Mouse (Mus musculus): ENCODE data around the gene Sco2. TPM values are rescaled to one million over a fixed set of nuclear protein-coding genes. Genes with fewer than 3 reads are reported as not detected.

Gene Sco2
- polyA plus RNA-seq, 1 experiment from 2014 or later, result 6.8 TPM

DNA sequence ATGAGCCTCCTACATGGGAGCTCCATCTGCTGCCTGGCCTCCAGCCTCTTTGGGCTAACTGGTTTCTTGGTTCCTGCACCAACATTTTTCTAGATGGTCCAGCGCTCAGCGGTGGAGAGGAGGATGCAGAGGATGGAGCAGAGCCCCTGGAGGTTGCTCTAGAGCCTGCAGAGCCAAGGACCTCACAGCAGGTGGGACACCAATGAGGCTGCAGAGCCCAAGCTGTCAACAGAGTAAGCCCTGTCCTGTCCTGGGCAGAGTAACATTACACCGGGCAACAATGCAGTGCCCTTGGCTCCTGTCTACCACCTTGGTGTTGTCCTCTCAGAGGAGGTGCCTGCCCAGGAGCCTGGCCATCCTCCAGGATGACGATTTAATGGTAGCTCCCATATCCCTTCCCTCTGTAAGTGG is 8.5 kb downstream of the Sco2 start:
- ATAC-seq (ENCODE audit: insufficient number of reproducible peaks, insufficient read depth, low FRiP score, low read depth), result no peak
- 98% methylated on average over 4 of the region's 4 CpGs for WGBS
- H3K27ac ChIP-seq (ENCODE audit: low read length), result no peak overlapping the region

DNA sequence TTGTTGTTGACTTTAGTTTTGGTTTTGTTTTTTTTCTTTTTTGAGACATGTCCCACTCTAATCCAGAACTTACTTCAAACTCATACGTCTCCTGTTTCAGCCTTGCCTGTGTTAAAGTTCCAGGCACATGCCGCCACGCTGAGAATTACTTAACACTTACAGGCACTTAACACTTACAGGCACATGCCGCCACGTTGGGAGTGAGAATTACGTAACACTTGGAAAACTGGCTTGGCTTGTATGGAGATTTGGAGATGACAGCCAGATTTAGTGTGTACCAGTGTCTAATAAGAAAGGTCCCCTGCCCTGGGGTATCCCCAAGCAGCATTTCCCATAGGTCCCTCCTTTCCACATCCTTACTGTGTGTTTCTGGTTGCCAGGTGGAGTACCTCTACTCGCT is 10.6 kb downstream of the Sco2 start:
- Histone ChIP-seq H3K4me2 (replicated peaks; ENCODE audit: low read depth, low read length) (no peak overlapping the region), H3K27ac (ENCODE audit: low read length) (no peak overlapping the region), H3K27me3 (ENCODE audit: control insufficient read depth, insufficient read depth, low read length) (no peaks in the 10 kb centered on the region), H3K9ac (replicated peaks; ENCODE audit: low read depth, low read length) (no peak overlapping the region), H3K4me3 (ENCODE audit: low read depth, low read length) (no peak overlapping the region), H3K36me3 (ENCODE audit: control insufficient read depth, insufficient read depth, low read length) (peaks cover 78% of the 10 kb centered on the region), H3K4me1 (ENCODE audit: control insufficient read depth, insufficient read depth, low read length) (0 out of 2 replicates have a peak, but pooled peaks cover 4% of the 10 kb centered on the region), H3K9me3 (ENCODE audit: control insufficient read depth, low read depth, low read length) (no peaks in the 10 kb centered on the region)
- no peak for ATAC-seq (ENCODE audit: insufficient number of reproducible peaks, insufficient read depth, low FRiP score, low read depth)
- WGBS, result 90% methylated on average over 7 of the region's 7 CpGs

More for the DNA sequence above, 8.5 kb downstream of the Sco2 start:
- no peaks in the 10 kb centered on the region for H3K9me3 ChIP-seq (ENCODE audit: control insufficient read depth, low read depth, low read length)
- H3K4me3 ChIP-seq (ENCODE audit: low read depth, low read length), result no peak overlapping the region
- H3K4me1 ChIP-seq (ENCODE audit: control insufficient read depth, insufficient read depth, low read length), result no peaks in the 10 kb centered on the region
- no peaks in the 10 kb centered on the region for H3K27me3 ChIP-seq (ENCODE audit: control insufficient read depth, insufficient read depth, low read length)
- H3K36me3 ChIP-seq (ENCODE audit: control insufficient read depth, insufficient read depth, low read length), result peaks cover 98% of the 10 kb centered on the region
- no peak overlapping the region for H3K9ac ChIP-seq (replicated peaks; ENCODE audit: low read depth, low read length)
- H3K4me2 ChIP-seq (replicated peaks; ENCODE audit: low read depth, low read length), result no peak overlapping the region

GRCm38 (mm10) chr15:89358784-89359183 is 14.9 kb downstream of the Sco2 start:
- Histone ChIP-seq H3K9ac (replicated peaks; ENCODE audit: low read depth, low read length) (no peak overlapping the region), H3K36me3 (ENCODE audit: control insufficient read depth, insufficient read depth, low read length) (peaks cover 35% of the 10 kb centered on the region), H3K9me3 (ENCODE audit: control insufficient read depth, low read depth, low read length) (no peaks in the 10 kb centered on the region), H3K27ac (ENCODE audit: low read length) (no peak overlapping the region), H3K4me3 (ENCODE audit: low read depth, low read length) (no peak overlapping the region), H3K4me2 (replicated peaks; ENCODE audit: low read depth, low read length) (no peak overlapping the region), H3K27me3 (ENCODE audit: control insufficient read depth, insufficient read depth, low read length) (no peaks in the 10 kb centered on the region), H3K4me1 (ENCODE audit: control insufficient read depth, insufficient read depth, low read length) (peaks cover 20% of the 10 kb centered on the region)
- WGBS, result 70% methylated on average over 3 of the region's 3 CpGs
- no peak for ATAC-seq (ENCODE audit: insufficient number of reproducible peaks, insufficient read depth, low FRiP score, low read depth)

DNA sequence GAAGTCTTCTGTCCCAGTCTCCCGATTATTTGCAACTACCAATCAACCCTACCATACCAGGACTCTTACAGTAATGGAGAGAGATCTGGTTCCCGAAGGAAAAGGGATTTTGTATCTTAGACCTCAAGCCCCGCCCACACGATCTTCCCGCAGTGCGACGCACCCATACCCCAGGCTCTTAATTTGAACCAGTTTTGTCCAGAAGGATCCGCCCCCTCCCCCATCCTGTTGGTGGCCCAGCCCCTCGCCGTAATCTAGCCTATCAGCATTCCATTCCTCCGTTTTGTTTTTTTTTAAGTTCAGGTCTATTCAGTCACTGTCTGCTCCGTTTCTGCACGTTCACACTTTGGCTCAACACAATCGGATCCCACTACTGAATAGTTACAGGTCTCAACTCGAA is 17.3 kb downstream of the Sco2 start:
- peak overlapping the region; percentile 49 for H3K4me2 ChIP-seq (replicated peaks; ENCODE audit: low read depth, low read length)
- H3K27ac ChIP-seq (ENCODE audit: low read length), result peak overlapping the region; percentile 90
- peak overlapping the region; percentile 87 for H3K9ac ChIP-seq (replicated peaks; ENCODE audit: low read depth, low read length)
- peaks cover 20% of the 10 kb centered on the region for H3K4me1 ChIP-seq (ENCODE audit: control insufficient read depth, insufficient read depth, low read length)
- peak overlapping the region; percentile 91 for H3K4me3 ChIP-seq (ENCODE audit: low read depth, low read length)
- peaks cover 36% of the 10 kb centered on the region for H3K36me3 ChIP-seq (ENCODE audit: control insufficient read depth, insufficient read depth, low read length)
- peak; percentile 42; the same call in 1 of the 2 replicates for ATAC-seq (ENCODE audit: insufficient number of reproducible peaks, insufficient read depth, low FRiP score, low read depth)
- no peaks in the 10 kb centered on the region for H3K27me3 ChIP-seq (ENCODE audit: control insufficient read depth, insufficient read depth, low read length)
- H3K9me3 ChIP-seq (ENCODE audit: control insufficient read depth, low read depth, low read length), result no peaks in the 10 kb centered on the region
- WGBS, result under 1% methylated on average over 15 of the region's 15 CpGs

DNA sequence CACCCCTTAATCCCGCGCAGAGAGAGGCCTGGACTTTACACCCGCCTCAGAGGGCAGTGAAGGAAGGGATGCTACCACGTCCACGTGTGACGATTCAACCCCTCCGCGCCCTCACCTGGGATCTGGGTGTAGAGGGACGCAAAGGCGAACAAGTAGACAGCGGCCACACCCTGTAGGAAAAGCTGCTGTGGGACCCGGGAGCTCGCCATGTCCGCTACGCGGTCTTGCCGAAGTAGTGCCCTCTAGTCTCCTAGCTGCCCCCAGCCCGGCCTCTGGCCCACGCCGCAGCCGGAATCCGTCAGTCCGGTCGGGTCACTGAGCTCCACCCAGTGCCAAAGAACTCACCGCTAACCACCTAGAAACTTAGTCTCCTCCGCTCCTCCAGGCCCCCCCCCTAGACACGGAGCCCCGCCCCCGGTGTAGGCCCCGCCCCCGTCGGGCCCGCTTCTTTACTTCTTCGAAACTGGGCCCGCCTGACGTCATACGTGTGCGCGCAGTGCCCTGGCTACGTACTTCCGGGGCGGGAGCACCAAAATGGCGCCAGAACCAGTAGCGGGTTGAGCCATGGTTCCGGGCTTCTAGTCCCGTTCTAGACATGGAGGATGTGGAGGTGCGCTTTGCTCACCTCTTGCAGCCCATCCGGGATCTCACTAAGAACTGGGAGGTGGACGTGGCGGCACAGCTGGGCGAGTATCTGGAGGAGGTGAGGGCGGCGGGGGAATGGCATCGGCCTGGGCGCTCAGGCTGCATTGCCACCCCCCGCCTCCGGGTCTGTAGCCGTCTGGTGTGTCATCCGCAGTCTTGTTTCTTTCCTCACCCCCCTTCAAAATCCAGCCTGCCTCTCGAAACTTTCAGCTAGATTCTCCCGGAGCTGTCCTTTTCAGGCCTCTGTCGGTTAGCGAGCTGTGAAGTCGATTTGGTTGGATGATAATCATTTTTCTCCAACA is 18.1 kb downstream of the Sco2 start, which contains the start of the genes Lmf2 and Ncaph2:
Gene Lmf2 (minus strand): TSS at position 419 of the 947 bp plus-strand sequence.
Gene Ncaph2 (plus strand): TSS at position 479 of the 947 bp plus-strand sequence.
- ATAC-seq (ENCODE audit: insufficient number of reproducible peaks, insufficient read depth, low FRiP score, low read depth), result peak; percentile 90
- H3K4me1 ChIP-seq (ENCODE audit: control insufficient read depth, insufficient read depth, low read length), result peaks cover 20% of the 10 kb centered on the region
- H3K27ac ChIP-seq (ENCODE audit: low read length), result peak within 1 kb of the TSS; percentile 90
- H3K4me2 ChIP-seq (replicated peaks; ENCODE audit: low read depth, low read length), result peak within 1 kb of the TSS; percentile 87
- peaks cover 36% of the 10 kb centered on the region for H3K36me3 ChIP-seq (ENCODE audit: control insufficient read depth, insufficient read depth, low read length)
- H3K9ac ChIP-seq (replicated peaks; ENCODE audit: low read depth, low read length), result peak within 1 kb of the TSS; percentile 87
- under 1% methylated on average over 64 of the region's 64 CpGs for WGBS
- peak within 1 kb of the TSS; percentile 91 for H3K4me3 ChIP-seq (ENCODE audit: low read depth, low read length)
- H3K27me3 ChIP-seq (ENCODE audit: control insufficient read depth, insufficient read depth, low read length), result no peaks in the 10 kb centered on the region
- no peaks in the 10 kb centered on the region for H3K9me3 ChIP-seq (ENCODE audit: control insufficient read depth, low read depth, low read length)

DNA sequence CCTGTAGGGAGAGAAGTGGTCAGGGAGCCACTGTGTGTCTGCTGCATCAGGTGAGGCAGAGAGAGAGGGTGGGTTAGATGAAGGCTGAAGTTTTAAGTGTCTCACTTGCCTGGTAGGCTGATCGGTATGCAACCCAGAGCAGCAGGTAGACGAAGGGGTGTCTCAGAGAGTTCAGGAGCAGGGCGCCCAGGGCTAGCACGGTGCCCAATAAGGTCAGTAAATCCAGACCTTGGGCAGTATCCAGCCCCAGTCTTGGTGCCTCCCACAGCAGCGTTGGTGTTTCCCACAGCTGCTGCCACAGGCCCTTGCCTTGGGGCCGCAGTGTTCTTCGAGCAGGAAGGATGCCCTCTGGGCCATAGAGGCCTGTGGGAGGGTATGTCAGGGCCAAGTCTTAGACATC is 19.2 kb downstream of the Sco2 start:
- peak overlapping the region; percentile 87 for H3K9ac ChIP-seq (replicated peaks; ENCODE audit: low read depth, low read length)
- no peak for ATAC-seq (ENCODE audit: insufficient number of reproducible peaks, insufficient read depth, low FRiP score, low read depth)
- H3K9me3 ChIP-seq (ENCODE audit: control insufficient read depth, low read depth, low read length), result no peaks in the 10 kb centered on the region
- H3K4me2 ChIP-seq (replicated peaks; ENCODE audit: low read depth, low read length), result peak overlapping the region; percentile 87
- WGBS, result 84% methylated on average over 7 of the region's 7 CpGs
- H3K27ac ChIP-seq (ENCODE audit: low read length), result no peak overlapping the region
- peaks cover 20% of the 10 kb centered on the region for H3K4me1 ChIP-seq (ENCODE audit: control insufficient read depth, insufficient read depth, low read length)
- H3K4me3 ChIP-seq (ENCODE audit: low read depth, low read length), result peak overlapping the region; percentile 91
- no peaks in the 10 kb centered on the region for H3K27me3 ChIP-seq (ENCODE audit: control insufficient read depth, insufficient read depth, low read length)
- H3K36me3 ChIP-seq (ENCODE audit: control insufficient read depth, insufficient read depth, low read length), result peaks cover 38% of the 10 kb centered on the region

GRCm38 (mm10) chr15:89353837-89354236 is 19.8 kb downstream of the Sco2 start:
- ATAC-seq (ENCODE audit: insufficient number of reproducible peaks, insufficient read depth, low FRiP score, low read depth), result no peak
- no peaks in the 10 kb centered on the region for H3K27me3 ChIP-seq (ENCODE audit: control insufficient read depth, insufficient read depth, low read length)
- H3K4me3 ChIP-seq (ENCODE audit: low read depth, low read length), result no peak overlapping the region
- WGBS, result 95% methylated on average over 16 of the region's 16 CpGs
- H3K27ac ChIP-seq (ENCODE audit: low read length), result no peak overlapping the region
- peaks cover 38% of the 10 kb centered on the region for H3K36me3 ChIP-seq (ENCODE audit: control insufficient read depth, insufficient read depth, low read length)
- peaks cover 20% of the 10 kb centered on the region for H3K4me1 ChIP-seq (ENCODE audit: control insufficient read depth, insufficient read depth, low read length)
- H3K9me3 ChIP-seq (ENCODE audit: control insufficient read depth, low read depth, low read length), result no peaks in the 10 kb centered on the region
- H3K9ac ChIP-seq (replicated peaks; ENCODE audit: low read depth, low read length), result no peak overlapping the region
- no peak overlapping the region for H3K4me2 ChIP-seq (replicated peaks; ENCODE audit: low read depth, low read length)

GRCm38 (mm10) chr15:89352795-89353194 is 20.9 kb downstream of the Sco2 start:
- 95% methylated on average over 12 of the region's 12 CpGs for WGBS
- H3K9ac ChIP-seq (replicated peaks; ENCODE audit: low read depth, low read length), result no peak overlapping the region
- H3K27ac ChIP-seq (ENCODE audit: low read length), result no peak overlapping the region
- peaks cover 16% of the 10 kb centered on the region for H3K4me1 ChIP-seq (ENCODE audit: control insufficient read depth, insufficient read depth, low read length)
- no peak for ATAC-seq (ENCODE audit: insufficient number of reproducible peaks, insufficient read depth, low FRiP score, low read depth)
- no peaks in the 10 kb centered on the region for H3K9me3 ChIP-seq (ENCODE audit: control insufficient read depth, low read depth, low read length)
- H3K4me2 ChIP-seq (replicated peaks; ENCODE audit: low read depth, low read length), result no peak overlapping the region
- H3K36me3 ChIP-seq (ENCODE audit: control insufficient read depth, insufficient read depth, low read length), result peaks cover 38% of the 10 kb centered on the region
- no peaks in the 10 kb centered on the region for H3K27me3 ChIP-seq (ENCODE audit: control insufficient read depth, insufficient read depth, low read length)
- no peak overlapping the region for H3K4me3 ChIP-seq (ENCODE audit: low read depth, low read length)
